Mouse (Mus musculus) layer of hippocampus, postnatal 36 days (tissue): ENCODE measurements around the gene Vmn2r106. TPM values are rescaled to one million over a fixed set of nuclear protein-coding genes. Genes with fewer than 3 reads are reported as not detected.

Experiments used
- DNase-seq, 2 experiments: peaks; one replicate each; pipeline ENCODE4 v3.0.0; 2022
- total RNA-seq, 2 experiments: library from RNA; stranded (reverse); gene quantifications; 2 replicates each; pipeline ENCODE4 v1.2.3; 2021

Vmn2r106 gene
- not detected for total RNA-seq

DNA sequence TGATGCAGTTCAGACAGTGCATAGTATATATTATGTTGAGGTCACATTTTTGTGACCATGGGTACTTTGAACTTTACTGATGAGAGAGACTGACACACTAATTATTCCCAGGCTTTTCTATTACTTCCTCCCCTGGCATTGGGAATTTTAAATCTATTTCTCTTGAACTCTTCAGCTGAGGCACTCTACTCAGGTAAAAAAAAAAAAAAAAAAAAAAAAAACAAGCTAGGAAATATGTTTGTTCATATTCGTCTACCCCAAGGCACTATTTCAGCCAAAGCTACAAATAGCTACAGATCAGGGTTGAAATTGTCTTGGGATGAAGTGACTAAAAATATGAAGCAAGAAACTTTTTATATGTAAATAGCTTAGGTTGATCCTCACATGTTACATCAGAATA, at the start of gene Vmn2r106:
Gene Vmn2r106, minus strand, starts transcription at position 101 of the 400 bp plus-strand sequence.
- DNase-seq: no peak

DNA sequence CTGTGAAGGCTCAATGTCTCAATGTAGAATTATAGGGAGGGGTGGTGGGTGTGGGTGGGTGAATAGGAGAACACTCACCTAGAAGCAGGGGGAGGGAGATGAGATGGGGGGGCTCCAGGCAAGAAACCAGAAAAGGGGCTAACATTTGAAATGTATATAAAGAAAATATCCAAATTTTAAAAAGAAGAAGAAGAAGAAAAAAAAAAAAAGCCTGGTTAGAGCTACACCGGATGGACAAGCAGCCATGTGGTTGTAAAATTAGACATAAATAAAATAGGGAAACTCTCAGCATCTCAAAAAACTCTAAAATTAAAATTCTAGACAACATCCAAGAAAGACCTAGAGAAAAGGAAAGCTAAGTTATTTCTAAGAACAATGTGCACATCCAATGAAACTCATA, 20.4 kb upstream of the Vmn2r106 start:
- no peak for DNase-seq

DNA sequence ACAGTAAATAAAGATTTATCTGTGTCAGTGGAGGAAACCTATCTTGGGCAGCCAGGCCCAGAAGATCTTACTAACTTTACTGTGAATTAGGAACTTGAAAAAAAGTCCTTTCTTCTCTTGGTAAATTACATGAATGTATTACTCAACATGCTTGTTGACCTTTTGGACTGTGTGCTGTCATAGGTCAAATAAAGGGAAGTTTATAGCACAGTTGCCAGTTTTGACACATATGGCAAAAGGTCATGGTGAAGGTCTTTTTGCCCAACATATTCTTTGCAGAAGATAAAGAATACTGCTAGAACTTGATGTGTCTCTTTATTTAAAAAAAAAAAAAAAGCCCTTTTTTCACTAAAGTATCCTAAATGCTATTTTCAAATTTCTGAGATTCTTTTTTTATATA, 1.6 kb upstream of the Vmn2r106 start:
- no peak for DNase-seq

DNA sequence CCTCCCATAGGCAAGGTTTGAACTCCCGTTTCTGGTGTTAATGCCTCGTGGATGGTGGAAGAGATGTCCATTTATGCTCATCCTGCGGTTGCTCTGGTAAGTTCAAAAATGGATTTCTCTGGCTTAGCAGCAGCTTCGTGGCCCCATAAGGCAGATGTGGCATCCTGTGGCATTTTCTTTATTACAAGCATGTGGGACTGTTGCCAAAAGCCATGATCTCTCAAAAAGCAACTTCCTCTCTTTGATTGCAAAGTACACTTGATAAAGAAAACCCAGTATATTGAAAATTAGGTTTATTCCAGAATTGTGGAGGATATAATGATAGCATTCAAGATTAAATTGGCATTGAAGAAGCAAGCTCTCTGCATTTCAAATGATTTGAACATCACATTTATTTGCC, 29.8 kb downstream of the Vmn2r106 start:
- no peak for DNase-seq

DNA sequence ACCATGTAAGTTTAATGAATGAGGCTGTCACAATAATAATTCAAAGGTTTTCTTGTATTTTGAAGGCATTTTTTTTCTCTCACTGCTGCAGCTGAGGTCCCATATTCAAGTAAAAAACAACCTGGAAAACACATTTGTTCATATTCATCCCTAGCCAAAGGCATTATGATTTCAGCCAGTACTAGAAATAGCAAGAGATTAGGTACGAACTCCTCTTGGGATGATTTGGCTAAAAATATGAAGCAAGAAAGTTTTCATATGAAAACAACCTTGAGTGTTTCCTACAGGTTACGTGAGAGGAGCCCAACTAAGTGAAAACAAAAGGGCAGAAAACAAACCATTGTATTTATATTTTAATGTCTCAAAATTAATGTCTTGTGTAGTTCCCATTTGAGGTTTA, 50.4 kb downstream of the Vmn2r106 start, which contains the start of gene Vmn2r105:
Gene Vmn2r105, minus strand, starts transcription at position 101 of the 400 bp plus-strand sequence.
- no peak for DNase-seq

Other genes with a start within 250 kb of the Vmn2r106 start
- not detected for gene Vmn2r104, start 237.2 kb downstream of the Vmn2r106 start, total RNA-seq
- gene Fpr-rs7, start 171.3 kb downstream of the Vmn2r106 start, total RNA-seq: not detected
- gene Fpr-rs6, start 102.5 kb downstream of the Vmn2r106 start, total RNA-seq: not detected
- not detected for gene Vmn2r105, start 50.5 kb downstream of the Vmn2r106 start, total RNA-seq
- gene Vmn2r107, start 59.7 kb upstream of the Vmn2r106 start, total RNA-seq: not detected
- gene Vmn1r224, start 128.6 kb upstream of the Vmn2r106 start, total RNA-seq: not detected
- gene Vmn2r108, start 195.8 kb upstream of the Vmn2r106 start, total RNA-seq: under 1 TPM in 1 of 2 experiments, not detected in 1; 0.05 TPM
- not detected for gene Vmn1r225, start 212.6 kb upstream of the Vmn2r106 start, total RNA-seq